Mouse (Mus musculus) megakaryocyte, adult 5-6 weeks (primary cell): ENCODE measurements at regions not wholly inside any gene's neighbourhood (a gene's known extent, or its start where the extent isn't known, plus 50 kb on each side); places are given as distances from the start of the nearest gene placed in this dataset.

Experiments
- ATAC-seq: 2 replicates; pipeline ENCODE4 v1.8.0; 2016; ENCODE audit warnings: mild to moderate bottlenecking, inconsistent platforms; ENCODE audit not compliant: poor library complexity, severe bottlenecking

- no peak for ATAC-seq
Measured at GRCm38 (mm10) chr6:143703984-143704383, 537.0 kb downstream of the Etnk1 start.

- ATAC-seq = no peak
Measured at GRCm38 (mm10) chr6:143706451-143706850, 539.4 kb downstream of the Etnk1 start.

- no peak for ATAC-seq
Measured at GRCm38 (mm10) chr6:143714461-143714860, 547.4 kb downstream of the Etnk1 start.

- ATAC-seq = no peak
Measured at GRCm38 (mm10) chr6:143750074-143750473, 583.1 kb downstream of the Etnk1 start.

- peak; percentile 90 for ATAC-seq
Measured at GRCm38 (mm10) chr6:143751076-143752070, 584.4 kb downstream of the Etnk1 start.

GRCm38 (mm10) chr6:143757462-143757861 is 590.4 kb downstream of the Etnk1 start:
- ATAC-seq = no peak

- no peak for ATAC-seq
Measured at GRCm38 (mm10) chr6:143768115-143768514, 601.1 kb downstream of the Etnk1 start.
